Mouse (Mus musculus) heart, embryonic 15.5 days (tissue): ENCODE measurements at regions not wholly inside any gene's neighbourhood (a gene's known extent, or its start where the extent isn't known, plus 50 kb on each side); places are given as distances from the start of the nearest gene placed in this dataset.

Experiments used
- ATAC-seq: fragments of 200-750 bp; cut with Nextera tagmentation; replicated peaks from 2 replicates; pipeline ENCODE4 v1.8.0; 2017; ENCODE audit warnings: low read depth, moderate TSS enrichment; ENCODE audit not compliant: insufficient number of reproducible peaks, insufficient read depth, low FRiP score
- H3K27ac ChIP-seq: fragments of 300-500 bp; sonication (generic); 2 replicates; pipeline ENCODE4 v1.5.1; 2015; ENCODE audit warnings: mild to moderate bottlenecking, inconsistent platforms
- H3K27me3 ChIP-seq: fragments of 300-500 bp; sonication (generic); 2 replicates; pipeline ENCODE4 v1.6.1; 2015; ENCODE audit warnings: inconsistent platforms
- H3K36me3 ChIP-seq: fragments of 300-500 bp; sonication (generic); 2 replicates; pipeline ENCODE4 v1.6.1; 2015; ENCODE audit warnings: mild to moderate bottlenecking, inconsistent platforms
- H3K4me1 ChIP-seq: fragments of 300-500 bp; sonication (generic); replicated peaks from 2 replicates; pipeline ENCODE4 v1.6.1; 2015; ENCODE audit warnings: inconsistent platforms
- H3K4me2 ChIP-seq: fragments of 300-500 bp; sonication (generic); 2 replicates; pipeline ENCODE4 v1.6.1; 2015; ENCODE audit warnings: inconsistent platforms, mild to moderate bottlenecking, moderate library complexity
- H3K4me3 ChIP-seq: fragments of 300-500 bp; sonication (generic); 2 replicates; pipeline ENCODE4 v1.5.1; 2015; ENCODE audit warnings: mild to moderate bottlenecking, inconsistent platforms
- H3K9ac ChIP-seq: fragments of 300-500 bp; sonication (generic); 2 replicates; pipeline ENCODE4 v1.6.1; 2015; ENCODE audit warnings: mild to moderate bottlenecking, inconsistent platforms
- H3K9me3 ChIP-seq: fragments of 300-500 bp; sonication (generic); replicated peaks from 2 replicates; pipeline ENCODE4 v1.6.1; 2016; ENCODE audit warnings: inconsistent platforms
- WGBS: fragments of 180-500 bp; shearing (Covaris S2); methylation state at CpG from one replicate; pipeline ENCODE4 v1.1.7; 2015; ENCODE audit warnings: mixed read lengths; 5-methylcytosine and 5-hydroxymethylcytosine counted together

DNA sequence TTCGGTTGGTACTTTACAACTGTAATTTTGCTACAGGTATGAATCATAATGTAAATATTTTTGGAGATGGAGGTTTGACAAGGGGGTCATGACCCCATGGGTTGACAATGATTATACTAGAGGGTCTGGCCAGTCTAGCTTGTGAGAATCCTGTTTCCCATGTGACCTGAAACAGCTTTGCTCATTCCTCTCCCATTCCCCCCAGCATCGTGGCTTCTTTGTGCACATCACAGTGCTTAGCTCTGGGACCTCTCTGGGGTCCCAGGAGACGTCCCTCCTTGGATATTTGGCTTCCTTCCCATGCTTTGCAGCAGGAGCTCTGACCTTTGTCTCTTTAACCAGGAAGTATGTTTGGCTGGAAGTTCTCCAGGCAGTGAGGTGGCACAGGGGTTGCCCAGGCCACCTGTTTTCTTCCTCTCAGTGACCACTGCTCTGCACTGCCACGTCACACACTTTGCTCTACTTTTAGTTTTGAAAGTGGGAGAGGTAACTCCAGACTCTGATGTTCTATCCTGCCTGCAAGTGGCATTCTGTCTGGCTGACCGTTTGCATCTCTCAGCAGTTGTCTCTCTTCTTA, 77.4 kb upstream of the Tmem45b start:
- H3K4me1 ChIP-seq = no peaks in the 10 kb centered on the region
- no peak overlapping the region for H3K4me2 ChIP-seq
- no peaks in the 10 kb centered on the region for H3K9me3 ChIP-seq
- no peak overlapping the region for H3K4me3 ChIP-seq
- WGBS = 45% methylated on average over 5 of the region's 5 CpGs
- ATAC-seq = no peak
- H3K36me3 ChIP-seq = no peaks in the 10 kb centered on the region
- no peak overlapping the region for H3K9ac ChIP-seq
- no peak overlapping the region for H3K27ac ChIP-seq
- no peaks in the 10 kb centered on the region for H3K27me3 ChIP-seq

GRCm38 (mm10) chr9:31538458-31539210, 74.4 kb upstream of the Tmem45b start:
- no peak for ATAC-seq
- 68% methylated on average over 11 of the region's 11 CpGs for whole genome bisulfite sequencing
- H3K27ac ChIP-seq = no peak overlapping the region
- no peaks in the 10 kb centered on the region for H3K9me3 ChIP-seq
- no peak overlapping the region for H3K4me3 ChIP-seq
- H3K4me1 ChIP-seq = no peaks in the 10 kb centered on the region
- no peaks in the 10 kb centered on the region for H3K36me3 ChIP-seq
- no peaks in the 10 kb centered on the region for H3K27me3 ChIP-seq
- H3K9ac ChIP-seq = no peak overlapping the region
- H3K4me2 ChIP-seq = no peak overlapping the region

- no peak overlapping the region for H3K4me3 ChIP-seq
- no peaks in the 10 kb centered on the region for H3K9me3 ChIP-seq
- H3K4me1 ChIP-seq = no peaks in the 10 kb centered on the region
- no peak overlapping the region for H3K27ac ChIP-seq
- 44% methylated on average over 6 of the region's 6 CpGs for WGBS
- no peak overlapping the region for H3K4me2 ChIP-seq
- ATAC-seq = no peak
- no peaks in the 10 kb centered on the region for H3K27me3 ChIP-seq
- H3K9ac ChIP-seq = no peak overlapping the region
- no peaks in the 10 kb centered on the region for H3K36me3 ChIP-seq
Observed at GRCm38 (mm10) chr9:31529021-31529420, 64.8 kb upstream of the Tmem45b start.

GRCm38 (mm10) chr9:31527216-31527615, 63.0 kb upstream of the Tmem45b start:
- H3K4me1 ChIP-seq = no peaks in the 10 kb centered on the region
- no peaks in the 10 kb centered on the region for H3K36me3 ChIP-seq
- H3K27me3 ChIP-seq = no peaks in the 10 kb centered on the region
- H3K4me2 ChIP-seq = no peak overlapping the region
- no peaks in the 10 kb centered on the region for H3K9me3 ChIP-seq
- no peak overlapping the region for H3K9ac ChIP-seq
- WGBS = 72% methylated on average over 2 of the region's 2 CpGs
- no peak overlapping the region for H3K27ac ChIP-seq
- no peak for ATAC-seq
- no peak overlapping the region for H3K4me3 ChIP-seq
